Mouse (Mus musculus) embryonic fibroblast, embryonic 13.5 days (primary cell): ENCODE measurements around the gene Abcd3.

Experiments
- CTCF ChIP-seq: IDR thresholded peaks from 2 replicates; pipeline ENCODE4 v1.5.1; 2011; ENCODE audit warnings: mild to moderate bottlenecking, control low read depth, low read length, moderate library complexity, borderline replicate concordance; ENCODE audit not compliant: insufficient read depth
- POLR2A ChIP-seq: IDR thresholded peaks from 2 replicates; pipeline ENCODE4 v1.6.1; 2011; ENCODE audit warnings: low read depth, mild to moderate bottlenecking, control low read depth, low read length, moderate library complexity

DNA sequence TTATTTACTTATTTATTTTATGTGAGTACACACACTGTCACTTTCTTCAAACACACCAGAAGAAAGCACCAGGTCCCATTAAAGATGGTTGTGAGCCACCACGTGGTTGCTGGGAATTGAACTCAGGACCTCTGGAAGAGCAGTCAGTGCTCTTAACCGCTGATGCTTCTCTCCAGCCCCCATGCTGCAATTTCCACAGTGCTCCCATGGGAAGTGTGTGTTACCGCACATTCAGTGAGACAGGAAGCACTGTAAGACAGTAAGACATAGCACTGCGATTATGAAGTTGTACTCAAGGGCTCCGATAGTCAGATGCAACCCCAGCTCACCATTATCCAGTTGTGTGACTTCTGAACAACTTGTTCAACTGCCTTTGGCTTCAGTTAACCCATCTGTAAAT is 98.6 kb downstream of the Abcd3 start:
- TF ChIP-seq CTCF, result no peak
- TF ChIP-seq POLR2A, result no peak
